Mouse (Mus musculus) limb, embryonic 11.5 days (tissue): Measurements from ENCODE around the gene Stap1. TPM values are rescaled to one million over a fixed set of nuclear protein-coding genes. Genes with fewer than 3 reads are reported as not detected.

ENCODE experiments used
- ATAC-seq: fragments of 200-750 bp; cut with Nextera tagmentation; 2 replicates; pipeline ENCODE4 v1.8.0; 2017; ENCODE audit warnings: low read depth; ENCODE audit not compliant: insufficient number of reproducible peaks, low FRiP score, low TSS enrichment
- DNase-seq: peaks from one replicate; pipeline ENCODE4 v3.0.0-alpha.2; 2015; ENCODE audit warnings: low spot score
- H3K27ac ChIP-seq: fragments of 300-500 bp; sonication (generic); replicated peaks from 2 replicates; pipeline ENCODE4 v1.5.1; 2014; ENCODE audit warnings: low read depth, mild to moderate bottlenecking, low read length
- H3K27me3 ChIP-seq: fragments of 300-500 bp; sonication (generic); 2 replicates; pipeline ENCODE4 v1.6.1; 2014; ENCODE audit warnings: mild to moderate bottlenecking, low read length, mixed read lengths; ENCODE audit not compliant: control insufficient read depth, insufficient read depth
- H3K36me3 ChIP-seq: fragments of 300-500 bp; sonication (generic); 2 replicates; pipeline ENCODE4 v1.6.1; 2014; ENCODE audit warnings: mild to moderate bottlenecking, low read length, moderate library complexity, mixed read lengths; ENCODE audit not compliant: control insufficient read depth, insufficient read depth
- H3K4me1 ChIP-seq: fragments of 300-500 bp; sonication (generic); 2 replicates; pipeline ENCODE4 v1.6.1; 2014; ENCODE audit warnings: low read length, mixed read lengths; ENCODE audit not compliant: control insufficient read depth, insufficient read depth
- H3K4me2 ChIP-seq: fragments of 300-500 bp; sonication (generic); 2 replicates; pipeline ENCODE4 v1.6.1; 2014; ENCODE audit warnings: low read depth, mild to moderate bottlenecking, moderate library complexity; ENCODE audit not compliant: severe bottlenecking
- H3K4me3 ChIP-seq: fragments of 300-500 bp; sonication (generic); 2 replicates; pipeline ENCODE4 v1.5.1; 2014; ENCODE audit warnings: low read depth, low read length
- H3K9ac ChIP-seq: fragments of 300-500 bp; sonication (generic); 2 replicates; pipeline ENCODE4 v1.6.1; 2014; ENCODE audit warnings: mild to moderate bottlenecking, low read length
- H3K9me3 ChIP-seq: fragments of 300-500 bp; sonication (generic); 2 replicates; pipeline ENCODE4 v1.6.1; 2016; ENCODE audit warnings: low read length; ENCODE audit not compliant: control insufficient read depth
- WGBS: fragments of 180-500 bp; shearing (Covaris S2); extraction: QIAGEN DNeasy Blood & Tissue Kit; methylation state at CpG from one replicate; pipeline ENCODE4 v1.1.7; 2014; 5-methylcytosine and 5-hydroxymethylcytosine counted together
- polyA plus RNA-seq: library from polyadenylated mRNA; unstranded; fragments of >200 nt; fragmentation: Nextera tagmentation; extraction: Ambion mirVana; gene quantifications from 2 replicates; pipeline ENCODE4 v1.2.1, GENCODE M21; 2014

Gene Stap1
- polyA plus RNA-seq, 1 experiment from 2014 or later: 0.12 TPM

DNA sequence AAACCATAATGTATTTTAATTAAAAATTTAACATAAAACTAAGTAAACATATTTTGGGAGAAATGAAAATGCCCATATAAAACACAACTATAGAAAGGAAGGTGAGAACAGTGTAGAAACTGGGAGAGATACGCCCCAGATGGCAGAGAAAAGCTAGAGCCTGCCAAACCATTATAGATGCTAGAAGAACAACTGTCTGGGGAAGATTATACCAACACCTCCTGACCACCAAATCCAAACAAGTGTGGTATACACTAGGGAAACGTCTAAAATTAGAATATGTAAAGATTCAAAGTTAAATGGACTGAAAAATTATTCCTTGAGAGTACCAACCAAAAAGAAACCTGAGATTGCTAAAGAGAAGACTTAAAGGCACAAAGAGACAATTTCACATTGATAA lies 35.1 kb downstream of the Stap1 start:
- H3K4me2 ChIP-seq: no peak overlapping the region
- ATAC-seq: no peak
- no peak for DNase-seq

DNA sequence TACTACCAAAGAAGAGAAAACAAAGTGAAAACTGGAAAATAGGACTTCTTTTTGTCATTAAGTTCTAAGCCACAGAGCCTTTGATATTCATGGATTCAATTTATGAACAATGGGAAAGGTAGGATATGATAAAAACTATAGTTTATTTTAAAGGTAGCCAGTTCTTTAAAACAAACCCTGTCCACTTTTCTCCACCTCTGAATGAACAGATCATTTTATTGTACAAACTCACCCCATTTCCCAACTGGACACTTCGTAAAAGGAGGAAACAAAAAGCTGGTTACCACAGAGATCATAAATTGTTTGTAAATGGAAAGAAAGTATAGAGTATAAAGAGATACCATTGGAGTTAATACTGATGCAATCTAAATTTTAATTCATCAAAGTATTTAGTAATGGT lies 39.5 kb downstream of the Stap1 start:
- Histone ChIP-seq H3K27me3 (no peaks in the 10 kb centered on the region), H3K4me3 (no peak overlapping the region), H3K9ac (no peak overlapping the region), H3K27ac (no peak overlapping the region), H3K36me3 (no peaks in the 10 kb centered on the region), H3K4me1 (no peaks in the 10 kb centered on the region), H3K9me3 (no peaks in the 10 kb centered on the region), H3K4me2 (no peak overlapping the region)
- 100% methylated on average over 1 of the region's 1 CpGs for WGBS
- DNase-seq (no peak), ATAC-seq (no peak)

More for the DNA sequence above, 35.1 kb downstream of the Stap1 start:
- H3K9me3 ChIP-seq: no peaks in the 10 kb centered on the region
- no peaks in the 10 kb centered on the region for H3K27me3 ChIP-seq
- WGBS: 85% methylated on average over 2 of the region's 2 CpGs
- H3K4me3 ChIP-seq: no peak overlapping the region
- no peaks in the 10 kb centered on the region for H3K36me3 ChIP-seq
- H3K27ac ChIP-seq: no peak overlapping the region
- H3K4me1 ChIP-seq: no peaks in the 10 kb centered on the region
- H3K9ac ChIP-seq: no peak overlapping the region

DNA sequence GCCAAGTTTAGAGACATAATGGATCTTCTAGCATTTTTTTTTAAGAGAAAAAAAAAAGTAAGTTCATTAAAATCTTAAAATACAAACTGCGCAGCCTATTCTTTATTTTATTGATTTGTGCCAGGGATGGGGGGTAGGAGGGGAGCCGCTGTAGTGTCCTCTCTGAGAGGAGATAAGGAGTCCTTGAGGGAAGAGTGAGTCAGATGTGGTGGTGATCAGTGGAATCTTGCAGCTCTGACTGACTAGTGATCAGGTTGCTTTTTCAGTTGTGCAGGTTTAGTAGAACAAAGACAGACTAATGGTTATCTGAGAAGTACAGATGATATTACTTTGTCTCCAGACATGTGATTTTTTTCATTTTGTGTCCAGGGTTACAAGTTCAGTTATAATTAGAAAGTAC lies 41.5 kb downstream of the Stap1 start:
- no peak overlapping the region for H3K9ac ChIP-seq
- WGBS: 94% methylated on average over 2 of the region's 2 CpGs
- H3K9me3 ChIP-seq: no peaks in the 10 kb centered on the region
- ATAC-seq: no peak
- H3K27me3 ChIP-seq: no peaks in the 10 kb centered on the region
- H3K4me3 ChIP-seq: no peak overlapping the region
- no peak overlapping the region for H3K27ac ChIP-seq
- no peak overlapping the region for H3K4me2 ChIP-seq
- no peak for DNase-seq
- no peaks in the 10 kb centered on the region for H3K4me1 ChIP-seq
- H3K36me3 ChIP-seq: no peaks in the 10 kb centered on the region

DNA sequence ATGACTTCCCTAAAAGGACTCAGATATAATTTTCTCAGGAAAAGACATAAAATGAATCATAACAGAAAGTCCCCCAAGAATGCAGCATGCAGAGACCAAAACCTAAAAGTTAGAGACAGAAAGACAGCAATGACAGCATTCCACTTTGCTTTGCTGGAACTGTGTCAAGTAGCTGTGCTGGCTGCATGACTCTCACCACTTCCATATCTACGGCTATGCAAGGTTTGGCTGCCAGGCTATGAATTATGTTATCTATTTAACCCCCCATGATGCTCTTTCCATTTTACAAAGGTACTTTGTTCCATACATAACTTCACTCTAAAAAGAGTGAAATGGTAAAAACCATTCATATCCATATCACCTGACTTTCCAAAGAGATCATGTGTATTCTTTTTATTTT lies 42.5 kb downstream of the Stap1 start:
- H3K4me2 ChIP-seq: no peak overlapping the region
- no peak overlapping the region for H3K9ac ChIP-seq
- no peak for ATAC-seq
- no peaks in the 10 kb centered on the region for H3K27me3 ChIP-seq
- H3K4me1 ChIP-seq: no peaks in the 10 kb centered on the region
- no peaks in the 10 kb centered on the region for H3K36me3 ChIP-seq
- DNase-seq: no peak
- no peaks in the 10 kb centered on the region for H3K9me3 ChIP-seq
- no peak overlapping the region for H3K4me3 ChIP-seq
- WGBS: 90% methylated on average over 1 of the region's 1 CpGs
- H3K27ac ChIP-seq: no peak overlapping the region

- DNase-seq (no peak), ATAC-seq (no peak)
- H3K27ac ChIP-seq: no peak overlapping the region
- H3K4me3 ChIP-seq: no peak overlapping the region
- H3K4me2 ChIP-seq: no peak overlapping the region
- H3K9me3 ChIP-seq: no peaks in the 10 kb centered on the region
- H3K9ac ChIP-seq: no peak overlapping the region
- 92% methylated on average over 9 of the region's 9 CpGs for WGBS
- no peaks in the 10 kb centered on the region for H3K4me1 ChIP-seq
- H3K27me3 ChIP-seq: no peaks in the 10 kb centered on the region
- H3K36me3 ChIP-seq: no peaks in the 10 kb centered on the region; the same call in 1 of the 2 replicates
These were observed 47.0 kb downstream of the Stap1 start for GRCm38 (mm10) chr5:86118457-86119094.

DNA sequence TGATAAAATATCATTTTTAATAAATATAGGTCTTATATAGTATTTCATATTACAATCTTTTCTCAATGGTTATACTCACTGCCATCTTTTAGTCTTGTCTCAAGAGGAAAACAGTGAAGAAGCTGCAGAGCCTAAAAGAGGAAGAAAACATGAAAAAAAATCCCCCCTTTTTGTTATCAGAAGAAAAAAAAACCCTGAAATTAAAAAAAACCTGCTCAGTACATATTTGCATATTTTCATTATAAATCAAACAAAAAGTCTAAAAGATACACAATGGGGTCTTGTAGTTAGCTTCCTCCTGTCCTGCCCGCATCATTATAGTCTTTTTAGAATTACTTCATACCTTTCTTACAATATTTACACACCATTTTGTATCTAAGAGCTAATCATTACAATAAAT lies 57.2 kb downstream of the Stap1 start:
- Histone ChIP-seq H3K27ac (no peak overlapping the region), H3K27me3 (no peaks in the 10 kb centered on the region), H3K4me3 (no peak overlapping the region), H3K4me1 (no peaks in the 10 kb centered on the region), H3K4me2 (no peak overlapping the region), H3K9ac (no peak overlapping the region), H3K36me3 (peaks cover 2% of the 10 kb centered on the region; the same call in 1 of the 2 replicates), H3K9me3 (no peaks in the 10 kb centered on the region)
- DNase-seq (no peak), ATAC-seq (no peak)
- 98% methylated on average over 1 of the region's 1 CpGs for WGBS

GRCm38 (mm10) chr5:86129828-86130227 lies 58.3 kb downstream of the Stap1 start:
- ATAC-seq (no peak), DNase-seq (no peak)
- H3K4me3 ChIP-seq: no peak overlapping the region
- H3K27ac ChIP-seq: no peak overlapping the region
- no peaks in the 10 kb centered on the region for H3K9me3 ChIP-seq
- H3K27me3 ChIP-seq: no peaks in the 10 kb centered on the region
- no peak overlapping the region for H3K9ac ChIP-seq
- H3K36me3 ChIP-seq: no peaks in the 10 kb centered on the region; the same call in 1 of the 2 replicates
- H3K4me2 ChIP-seq: no peak overlapping the region
- no peaks in the 10 kb centered on the region for H3K4me1 ChIP-seq
